Mouse (Mus musculus) CH12.LX (cell line): ENCODE measurements around the gene Btla. TPM values are rescaled to one million over a fixed set of nuclear protein-coding genes. Genes with fewer than 3 reads are reported as not detected.
A peak's percentile ranks its signal among the peaks of the same experiment; 100 is the strongest.

ENCODE experiments used
- DNase-seq: peaks from one replicate; pipeline ENCODE4 v3.0.0-alpha.2; 2013; ENCODE audit errors: extremely low read depth
- H3K27ac ChIP-seq: 2 replicates; pipeline ENCODE4 v1.5.1; 2012; ENCODE audit warnings: low read depth, mild to moderate bottlenecking, control low read depth, moderate library complexity; ENCODE audit not compliant: insufficient read depth
- H3K27me3 ChIP-seq: replicated peaks from 2 replicates; pipeline ENCODE3; 2012; ENCODE audit warnings: inconsistent platforms
- H3K36me3 ChIP-seq, 2 experiments: replicated peaks in 1 of 2; 2 replicates each; pipeline versions ENCODE3 to v1.6.1; 2012; ENCODE audit warnings: inconsistent platforms in 1 of 2, low read length in 1 of 2, mild to moderate bottlenecking in 1 of 2, mixed read lengths in 1 of 2, moderate library complexity in 1 of 2; ENCODE audit not compliant: control insufficient read depth in 1 of 2, insufficient read depth in 1 of 2
- H3K4me1 ChIP-seq, 2 experiments: 2 replicates each; pipeline ENCODE4 v1.6.1; 2012; ENCODE audit warnings: inconsistent platforms in 1 of 2, moderate library complexity in 1 of 2; ENCODE audit not compliant: insufficient read depth in 2 of 2, control insufficient read depth in 1 of 2
- H3K4me2 ChIP-seq: 2 replicates; pipeline ENCODE4 v1.6.1; 2012; ENCODE audit warnings: low read depth, mild to moderate bottlenecking, control low read depth; ENCODE audit not compliant: poor library complexity, insufficient read depth, severe bottlenecking
- H3K4me3 ChIP-seq, 3 experiments: fragments of 150-350 bp in 1 of 3; sonication (generic) in 1 of 3; replicated peaks in 1 of 3; 2 replicates each; pipeline versions ENCODE3 to v1.5.1; 2011 to 2012; ENCODE audit warnings: low read depth in 2 of 3, low read length in 2 of 3, mild to moderate bottlenecking in 2 of 3, moderate library complexity in 2 of 3, control low read depth in 1 of 3, improper control_type of control experiment in 1 of 3, inconsistent platforms in 1 of 3, mixed read lengths in 1 of 3; ENCODE audit not compliant: poor library complexity in 1 of 3
- H3K79me2 ChIP-seq: replicated peaks from 2 replicates; pipeline ENCODE4 v1.6.1; 2012; ENCODE audit warnings: mild to moderate bottlenecking, moderate library complexity; ENCODE audit not compliant: control insufficient read depth, poor library complexity, insufficient read depth, severe bottlenecking; ENCODE audit errors: extremely low read depth
- H3K9ac ChIP-seq: 2 replicates; pipeline ENCODE4 v1.6.1; 2012; ENCODE audit warnings: low read depth, mild to moderate bottlenecking, control low read depth, moderate library complexity; ENCODE audit not compliant: insufficient read depth
- H3K9me3 ChIP-seq: replicated peaks from 2 replicates; pipeline ENCODE3; 2012; ENCODE audit warnings: low read length, inconsistent platforms, mixed read lengths
- EP300 ChIP-seq: IDR thresholded peaks from 2 replicates; pipeline ENCODE4 v1.6.1; 2011; ENCODE audit warnings: low read length, improper control_type of control experiment
- ETS1 ChIP-seq: conservative IDR thresholded peaks from 2 replicates; pipeline ENCODE4 v1.6.1; 2012; ENCODE audit warnings: low read depth, mild to moderate bottlenecking, inconsistent platforms, low read length, improper control_type of control experiment, moderate library complexity
- GABPA ChIP-seq: IDR thresholded peaks from 2 replicates; pipeline ENCODE4 v1.6.1; 2012; ENCODE audit warnings: low read depth, low read length, improper control_type of control experiment, inconsistent platforms; ENCODE audit not compliant: insufficient replicate concordance
- HCFC1 ChIP-seq: IDR thresholded peaks from 2 replicates; pipeline ENCODE4 v1.6.1; 2012; ENCODE audit warnings: low read depth, mild to moderate bottlenecking, inconsistent platforms, low read length, improper control_type of control experiment
- JUND ChIP-seq: conservative IDR thresholded peaks from 2 replicates; pipeline ENCODE4 v1.6.1; 2011; ENCODE audit warnings: low read depth, low read length, improper control_type of control experiment
- MAFK ChIP-seq: IDR thresholded peaks from 2 replicates; pipeline ENCODE4 v1.6.1; 2011; ENCODE audit warnings: low read length, improper control_type of control experiment; ENCODE audit not compliant: insufficient replicate concordance
- NRF1 ChIP-seq: IDR thresholded peaks from 2 replicates; pipeline ENCODE4 v1.6.1; 2014; ENCODE audit warnings: low read depth, mild to moderate bottlenecking, inconsistent platforms, low read length, improper control_type of control experiment, moderate library complexity
- POLR2A ChIP-seq: IDR thresholded peaks from 2 replicates; pipeline ENCODE4 v1.6.1; 2011; ENCODE audit warnings: low read depth, mild to moderate bottlenecking, improper control_type of control experiment, low read length
- POLR2AphosphoS2 ChIP-seq: IDR thresholded peaks from 2 replicates; pipeline ENCODE4 v1.6.1; 2011; ENCODE audit warnings: low read depth, low read length, improper control_type of control experiment
- RCOR1 ChIP-seq: conservative IDR thresholded peaks from 2 replicates; pipeline ENCODE4 v1.6.1; 2012; ENCODE audit warnings: low read depth, mild to moderate bottlenecking, inconsistent platforms, low read length, improper control_type of control experiment
- TBP ChIP-seq: conservative IDR thresholded peaks from 2 replicates; pipeline ENCODE4 v1.6.1; 2011; ENCODE audit warnings: low read depth, low read length, improper control_type of control experiment
- UBTF ChIP-seq: IDR thresholded peaks from 2 replicates; pipeline ENCODE4 v1.6.1; 2012; ENCODE audit warnings: low read depth, mild to moderate bottlenecking, inconsistent platforms, low read length, improper control_type of control experiment, moderate library complexity
- ZKSCAN1 ChIP-seq: IDR thresholded peaks from 2 replicates; pipeline ENCODE4 v1.6.1; 2012; ENCODE audit warnings: low read depth, inconsistent platforms, low read length, improper control_type of control experiment, borderline replicate concordance
- ZMIZ1 ChIP-seq: IDR thresholded peaks from 2 replicates; pipeline ENCODE4 v1.6.1; 2012; ENCODE audit warnings: low read depth, mild to moderate bottlenecking, inconsistent platforms, low read length, improper control_type of control experiment
- ZNF384 ChIP-seq: IDR thresholded peaks from 2 replicates; pipeline ENCODE4 v1.6.1; 2012; ENCODE audit warnings: low read depth, low read length, improper control_type of control experiment, inconsistent platforms
- dilution Hi-C: fragments of 300-500 bp; cut with MboI; formaldehyde crosslinking; loops from 2 replicates; pipeline ENCODE4 v1.14.3; 2020; ENCODE audit warnings: low sequenced_read_pairs; ENCODE audit not compliant: extremely low pct_unique_long_range_greater_than_20kb, extremely low pct_ligation_motif_present
- in situ Hi-C: fragments of 300-500 bp; cut with MboI; formaldehyde crosslinking; loops from 3 replicates; pipeline ENCODE4 v1.14.3; 2019; ENCODE audit warnings: low sequenced_read_pairs, low pct_ligation_motif_present, low pct_unique_long_range_greater_than_20kb, mixed read lengths
- polyA plus RNA-seq: library from polyadenylated mRNA; unstranded; fragments of >175 nt; gene quantifications from 2 replicates; pipeline ENCODE4 v1.2.1, GENCODE M21; 2012; ENCODE audit warnings: low read depth; ENCODE audit not compliant: insufficient read length
- total RNA-seq, 2 experiments: library from RNA; depleted of rRNA; stranded (reverse); fragments of 300-350 nt in 1 of 2; fragments of >200 nt in 1 of 2; gene quantifications; 2 replicates each; pipeline ENCODE4 v1.2.3; 2012 to 2014

Btla gene
- total and polyA plus RNA-seq, 3 experiments, result 5.9 to 37.7 (median 25.5) TPM

- Histone ChIP-seq H3K79me2 (no peaks in the 10 kb centered on the region), H3K27me3 (no peaks in the 10 kb centered on the region), H3K4me2 (no peak overlapping the region), H3K4me3 (no peak overlapping the region), H3K27ac (no peak overlapping the region), H3K9ac (no peak overlapping the region), H3K9me3 (no peaks in the 10 kb centered on the region), H3K36me3 (peaks cover 0 to 6% of the 10 kb centered on the region in 2 experiments), H3K4me1 (peaks cover 13 to 49% of the 10 kb centered on the region in 2 experiments; a peak in 3 of 4 replicates)
- in situ Hi-C loops (no loop called here), dilution Hi-C loops (no loop called here)
- DNase-seq, result no peak
- no peak for TF ChIP-seq ZKSCAN1
- TF ChIP-seq UBTF, result no peak
- TF ChIP-seq NRF1, result no peak
- TF ChIP-seq ZNF384, result no peak
- TF ChIP-seq RCOR1, result no peak
- TF ChIP-seq ZMIZ1, result no peak
- TF ChIP-seq HCFC1, result no peak
- TF ChIP-seq POLR2A, result no peak
These were observed 31.2 kb downstream of the Btla start for GRCm38 (mm10) chr16:45255183-45255861.

GRCm38 (mm10) chr16:45256895-45257294 lies 32.8 kb downstream of the Btla start:
- no peaks in the 10 kb centered on the region for H3K27me3 ChIP-seq
- no peaks in the 10 kb centered on the region for H3K9me3 ChIP-seq
- in situ Hi-C loops, result no loop called here
- H3K36me3 ChIP-seq, result no peaks in the 10 kb centered on the region
- peaks cover 8 to 45% of the 10 kb centered on the region in 2 experiments; a peak in 3 of 4 replicates for H3K4me1 ChIP-seq
- H3K9ac ChIP-seq, result no peak overlapping the region
- dilution Hi-C loops, result no loop called here
- no peak overlapping the region for H3K4me2 ChIP-seq
- TF ChIP-seq NRF1 (no peak), POLR2AphosphoS2 (no peak), EP300 (0 out of 2 replicates have a peak, but pooled peaks have one; percentile 7)
- no peaks in the 10 kb centered on the region for H3K79me2 ChIP-seq
- DNase-seq, result no peak
- H3K27ac ChIP-seq, result no peak overlapping the region
- H3K4me3 ChIP-seq, result no peak overlapping the region

GRCm38 (mm10) chr16:45257567-45257966 lies 33.5 kb downstream of the Btla start:
- dilution Hi-C loops, result no loop called here
- Histone ChIP-seq H3K9ac (no peak overlapping the region), H3K27ac (no peak overlapping the region), H3K4me2 (no peak overlapping the region), H3K27me3 (no peaks in the 10 kb centered on the region), H3K9me3 (no peaks in the 10 kb centered on the region), H3K4me3 (no peak overlapping the region), H3K36me3 (no peaks in the 10 kb centered on the region), H3K79me2 (no peaks in the 10 kb centered on the region), H3K4me1 (peaks cover 7 to 41% of the 10 kb centered on the region in 2 experiments; a peak in 3 of 4 replicates)
- DNase-seq, result no peak
- no peak for TF ChIP-seq MAFK
- no peak for TF ChIP-seq GABPA
- TF ChIP-seq ETS1, result no peak
- TF ChIP-seq JUND, result no peak
- TF ChIP-seq TBP, result no peak
- in situ Hi-C loops, result no loop called here
